Mouse (Mus musculus) T-cell, adult 2 months (primary cell): ENCODE data around the gene Il16.

Source experiments
- DNase-seq: peaks from one replicate; pipeline ENCODE4 v3.0.0; 2022; ENCODE audit warnings: low spot score

The Il16 gene

GRCm38 (mm10) chr7:83745413-83746106 is at the start of gene Il16:
TSS of gene Il16 (minus strand) at chr7:83745726.
- DNase-seq, result no peak

GRCm38 (mm10) chr7:83794705-83795104 is 49.2 kb upstream of the Il16 start, which contains the start of gene Cfap161:
TSS of gene Cfap161 (minus strand) at chr7:83794880.
- DNase-seq, result no peak

- no peak for DNase-seq
These were observed 48.6 kb upstream of the Il16 start for GRCm38 (mm10) chr7:83794006-83794683.

GRCm38 (mm10) chr7:83780881-83781280 is 35.4 kb upstream of the Il16 start:
- no peak for DNase-seq

GRCm38 (mm10) chr7:83780026-83780425 is 34.5 kb upstream of the Il16 start:
- no peak for DNase-seq

GRCm38 (mm10) chr7:83779028-83779427 is 33.5 kb upstream of the Il16 start:
- DNase-seq, result no peak

GRCm38 (mm10) chr7:83778516-83778915 is 33.0 kb upstream of the Il16 start:
- DNase-seq, result no peak

GRCm38 (mm10) chr7:83774721-83775120 is 29.2 kb upstream of the Il16 start:
- peak; percentile 4 for DNase-seq

GRCm38 (mm10) chr7:83763674-83764073 is 18.1 kb upstream of the Il16 start:
- DNase-seq, result no peak

- DNase-seq, result no peak
These were observed 16.8 kb upstream of the Il16 start for GRCm38 (mm10) chr7:83762336-83762735.

GRCm38 (mm10) chr7:83751055-83751454 is 5.5 kb upstream of the Il16 start:
- no peak for DNase-seq

- no peak for DNase-seq
These were observed 2.9 kb upstream of the Il16 start for GRCm38 (mm10) chr7:83748405-83748804.

- no peak for DNase-seq
These were observed 671 bp upstream of the Il16 start for GRCm38 (mm10) chr7:83746107-83746687.

- DNase-seq, result no peak
These were observed 487 bp downstream of the Il16 start for GRCm38 (mm10) chr7:83745065-83745412.

- no peak for DNase-seq
These were observed 1.3 kb downstream of the Il16 start for GRCm38 (mm10) chr7:83744250-83744649.

- no peak for DNase-seq
These were observed 2.8 kb downstream of the Il16 start for GRCm38 (mm10) chr7:83742690-83743089.

- no peak for DNase-seq
These were observed 3.5 kb downstream of the Il16 start for GRCm38 (mm10) chr7:83742026-83742425.

- no peak for DNase-seq
These were observed 5.7 kb downstream of the Il16 start for GRCm38 (mm10) chr7:83739680-83740310.

- no peak for DNase-seq
These were observed 6.7 kb downstream of the Il16 start for GRCm38 (mm10) chr7:83738623-83739462.

GRCm38 (mm10) chr7:83737914-83738490 is 7.5 kb downstream of the Il16 start:
- DNase-seq, result no peak

GRCm38 (mm10) chr7:83736341-83737115 is 9.0 kb downstream of the Il16 start:
- DNase-seq, result no peak
